Mouse (Mus musculus) effector memory CD4-positive, alpha-beta T cell, adult 5 months (primary cell): ENCODE results near the gene Efcab8. TPM values are rescaled to one million over a fixed set of nuclear protein-coding genes. Genes with fewer than 3 reads are reported as not detected.

Experiments used
- polyA plus RNA-seq: library from polyadenylated mRNA; unstranded; fragments of 100-300 nt; shearing (Covaris generic); gene quantifications from one replicate; pipeline ENCODE4 v1.2.1, GENCODE M21; 2017

Gene Efcab8
- polyA plus RNA-seq, result not detected

DNA sequence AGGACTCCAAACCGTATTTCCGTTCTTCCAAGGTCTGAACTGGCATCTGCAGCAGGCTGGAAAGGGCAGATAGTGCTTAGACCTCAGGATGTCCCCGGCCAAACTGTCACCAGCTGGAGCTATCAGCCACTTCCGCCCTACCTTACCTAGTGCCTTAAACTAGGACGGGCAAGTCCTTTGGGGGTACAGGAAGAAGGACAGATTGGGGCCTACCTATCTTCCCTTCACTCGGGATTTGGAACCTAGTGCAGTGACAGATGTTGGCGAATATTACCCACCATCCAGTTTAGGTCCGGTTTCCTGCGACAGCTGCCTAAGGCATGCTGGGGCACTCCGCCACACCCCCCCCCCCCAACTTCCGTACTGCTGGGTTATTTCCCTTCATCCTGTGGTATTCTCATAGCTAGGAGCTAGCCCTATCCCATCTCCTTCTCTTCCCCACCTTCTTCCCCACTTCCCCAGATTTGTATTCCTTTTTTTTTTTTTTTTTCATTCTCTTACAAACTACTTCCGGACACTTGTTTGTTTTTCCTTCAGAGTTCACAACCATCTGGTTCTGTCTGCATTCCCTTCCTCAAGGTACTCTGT, at the start of gene Efcab8:
Gene Efcab8 (plus strand): TSS at position 538 of the 588 bp plus-strand sequence.

DNA sequence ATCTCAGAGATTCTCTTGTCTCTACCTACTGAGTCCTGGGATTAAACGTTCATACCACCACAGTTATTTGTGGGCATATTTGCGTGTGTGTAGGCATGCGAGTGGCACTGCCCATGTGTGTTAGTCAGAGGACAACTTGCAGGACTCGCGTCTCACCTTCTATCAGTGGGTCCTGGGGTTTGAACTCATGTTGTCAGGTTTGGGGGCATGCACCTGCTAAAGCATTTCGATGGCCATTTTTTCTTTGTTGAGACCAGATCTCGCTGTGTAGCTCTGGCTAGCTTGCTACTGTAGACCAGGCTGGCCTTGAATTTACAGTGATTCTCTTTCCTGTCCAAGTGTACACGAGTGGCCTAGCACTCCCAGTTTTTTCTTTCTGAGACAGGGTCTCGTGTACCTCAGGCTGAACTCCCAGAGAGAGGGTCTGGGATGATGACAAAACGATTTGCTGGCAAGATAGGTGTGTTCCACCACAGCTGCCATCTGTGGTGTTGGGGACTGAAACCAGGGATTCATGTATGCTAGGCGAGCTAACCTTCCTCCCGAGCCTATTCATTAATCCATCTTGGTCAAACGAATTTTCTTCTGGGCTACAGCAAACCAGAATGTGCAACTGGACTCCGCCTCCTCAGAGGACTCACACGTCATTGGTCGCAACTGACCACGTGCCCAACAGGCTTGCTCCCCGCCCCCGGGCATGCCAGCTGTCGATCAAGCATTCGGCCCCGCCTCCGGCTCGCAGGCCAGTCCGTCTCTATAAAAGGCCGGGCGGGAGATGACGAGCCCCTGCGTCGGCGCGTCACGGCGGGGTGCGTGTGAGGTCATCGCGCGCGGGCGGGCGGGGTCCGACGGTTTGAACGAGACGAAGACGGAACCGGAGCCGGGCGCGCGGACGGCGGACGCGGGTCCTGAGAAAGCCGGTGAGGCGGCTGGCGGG, 39.0 kb upstream of the Efcab8 start, which contains the start of gene Mapre1:
Gene Mapre1 (plus strand): TSS at position 775 of the 937 bp plus-strand sequence.

GRCm38 (mm10) chr2:153870984-153871383, 91.3 kb downstream of the Efcab8 start, which contains the start of gene Sun5:
Gene Sun5 (minus strand): TSS chr2:153871084.

GRCm38 (mm10) chr2:153874745-153875144, 95.0 kb downstream of the Efcab8 start, which contains the start of gene Bpifb2:
Gene Bpifb2 (plus strand): TSS chr2:153875045.

Other genes with a start within 250 kb of the Efcab8 start
- 0.92 TPM for gene Nol4l, start 250.0 kb upstream of the Efcab8 start, polyA plus RNA-seq
- gene Commd7, start 147.2 kb upstream of the Efcab8 start, polyA plus RNA-seq, result 68.8 TPM
- 4.9 TPM for gene Dnmt3b, start 130.5 kb upstream of the Efcab8 start, polyA plus RNA-seq
- gene Dnmt3c, start 83.3 kb upstream of the Efcab8 start, polyA plus RNA-seq, result not detected
- gene Mapre1, start 38.7 kb upstream of the Efcab8 start, polyA plus RNA-seq, result 231 TPM
- gene Sun5, start 91.2 kb downstream of the Efcab8 start, polyA plus RNA-seq, result not detected
- gene Bpifb2, start 95.1 kb downstream of the Efcab8 start, polyA plus RNA-seq, result not detected
- gene Bpifb6, start 120.5 kb downstream of the Efcab8 start, polyA plus RNA-seq, result not detected
- not detected for gene Bpifb3, start 138.3 kb downstream of the Efcab8 start, polyA plus RNA-seq
- not detected for gene Bpifb4, start 158.3 kb downstream of the Efcab8 start, polyA plus RNA-seq
- gene Bpifa6, start 195.0 kb downstream of the Efcab8 start, polyA plus RNA-seq, result not detected
- not detected for gene Bpifa2, start 228.3 kb downstream of the Efcab8 start, polyA plus RNA-seq